8 mouse cellular contexts compared by ENCODE assay signal in genomic region chr16:55967221-55967620, GRCm38 (mm10). TPM values are rescaled to one million over a fixed set of nuclear protein-coding genes. Genes with fewer than 3 reads are reported as not detected.
A peak's percentile ranks its signal among the peaks of the same experiment; 100 is the strongest.
DNase-seq lines count a peak whose midpoint lies in the region; ATAC-seq and TF ChIP-seq lines count a peak whose summit lies in the region.

No protein-coding gene starts in this region.

- H3K4me3 ChIP-seq in heart, embryonic 12.5 days: peak overlapping the region; percentile 74
- H3K4me3 ChIP-seq in ES-E14 (ENCODE audit: insufficient read depth in 1 of 2, low read depth in 1 of 2, low read length in 2 of 2, poor library complexity in 1 of 2, severe bottlenecking in 1 of 2) (peak overlapping the region; percentile 96 to 99), macrophage (ENCODE audit: inconsistent target) (peak overlapping the region; percentile 87)
- H3K4me3 ChIP-seq in heart, postnatal 0 days (ENCODE audit: low read depth, low read length): peak overlapping the region; percentile 94

- peak overlapping the region; percentile 97 for H3K4me2 ChIP-seq in heart, embryonic 12.5 days
- peak overlapping the region; percentile 72 for H3K4me2 ChIP-seq in heart, postnatal 0 days (ENCODE audit: low read depth, low read length)

- H3K36me3 ChIP-seq in heart, embryonic 12.5 days: peaks cover 41% of the 10 kb centered on the region
- H3K36me3 ChIP-seq in ES-E14 (ENCODE audit: control insufficient read depth, insufficient read depth, low read length, poor library complexity, severe bottlenecking) (peaks cover 39% of the 10 kb centered on the region), macrophage (ENCODE audit: inconsistent target) (peaks cover 34% of the 10 kb centered on the region; the same call in 1 of the 2 replicates)
- H3K36me3 ChIP-seq in heart, postnatal 0 days (replicated peaks; ENCODE audit: control insufficient read depth, insufficient read depth, low read length): peaks cover 39% of the 10 kb centered on the region

- 40% methylated on average over 1 of the region's 1 CpGs for WGBS in heart, embryonic 12.5 days
- WGBS in heart, postnatal 0 days: 19% methylated on average over 1 of the region's 1 CpGs
- 40% methylated on average over 1 of the region's 1 CpGs for WGBS in macrophage (ENCODE audit: missing documents)

- in situ Hi-C loops in ES-E14 (cut with MboI; ENCODE audit: low sequenced_read_pairs in 2 of 2, unreplicated experiment in 2 of 2): no loop called here

- H3K79me2 ChIP-seq in macrophage (ENCODE audit: inconsistent target): peaks cover 48% of the 10 kb centered on the region

- no peak for DNase-seq in heart, postnatal 4 days
- DNase-seq in ES-E14 (ENCODE audit: low read depth, low spot score): no peak
- DNase-seq in heart, postnatal 0 days (ENCODE audit: low spot score): no peak
- DNase-seq in adrenal gland, adult (ENCODE audit: inconsistent age in 2 of 2, low spot score in 1 of 2): no peak
- DNase-seq in gastrocnemius, postnatal 25 days: no peak
- DNase-seq in cerebellum, adult 9-10 months: no peak

- peaks cover 7% of the 10 kb centered on the region for H3K4me1 ChIP-seq in heart, embryonic 12.5 days (replicated peaks)
- H3K4me1 ChIP-seq in ES-E14 (ENCODE audit: control insufficient read depth in 2 of 2, insufficient read depth in 2 of 2, low read length in 2 of 2, poor library complexity in 1 of 2): peaks cover 0 to 2% of the 10 kb centered on the region in 2 experiments; a peak in 1 of 4 replicates
- H3K4me1 ChIP-seq in heart, postnatal 0 days (ENCODE audit: control insufficient read depth, insufficient read depth): peaks cover 3% of the 10 kb centered on the region; the same call in 1 of the 2 replicates

- H3K27me3 ChIP-seq in heart, embryonic 12.5 days (replicated peaks): no peaks in the 10 kb centered on the region
- no peaks in the 10 kb centered on the region for H3K27me3 ChIP-seq in heart, postnatal 0 days (ENCODE audit: control insufficient read depth, insufficient read depth, low read length)

- no peaks in the 10 kb centered on the region for H3K9me3 ChIP-seq in heart, embryonic 12.5 days (replicated peaks)
- no peaks in the 10 kb centered on the region for H3K9me3 ChIP-seq in ES-E14 (ENCODE audit: control insufficient read depth, insufficient read depth, low read depth, low read length)
- no peaks in the 10 kb centered on the region for H3K9me3 ChIP-seq in heart, postnatal 0 days (replicated peaks; ENCODE audit: control insufficient read depth, low read length)

- TF ChIP-seq CTCF in heart, postnatal 0 days (IDR thresholded peaks at IDR 0.05; ENCODE audit: low read depth): no peak

- peak overlapping the region; percentile 88 for H3K9ac ChIP-seq in heart, embryonic 12.5 days
- H3K9ac ChIP-seq in ES-E14 (ENCODE audit: insufficient read depth, low read depth, low read length, poor library complexity, severe bottlenecking): peak overlapping the region; percentile 100
- peak overlapping the region; percentile 97 for H3K9ac ChIP-seq in heart, postnatal 0 days (replicated peaks; ENCODE audit: low read depth, low read length)

- peak overlapping the region; percentile 12; the same call in 1 of the 2 replicates for H3K27ac ChIP-seq in heart, embryonic 12.5 days (ENCODE audit: poor library complexity, severe bottlenecking)
- H3K27ac ChIP-seq in ES-E14 (ENCODE audit: insufficient read depth, low read depth, low read length, poor library complexity, severe bottlenecking): no peak overlapping the region; the same call in 1 of the 2 replicates
- peak overlapping the region; percentile 96 for H3K27ac ChIP-seq in heart, postnatal 0 days (ENCODE audit: low read depth)
- peak overlapping the region; percentile 51 for H3K27ac ChIP-seq in macrophage

- TF ChIP-seq EP300 in heart, postnatal 0 days (IDR thresholded peaks at IDR 0.05; ENCODE audit: low read depth): no peak

- ATAC-seq in heart, embryonic 12.5 days (ENCODE audit: insufficient number of reproducible peaks, low FRiP score): no peak
- ATAC-seq in heart, postnatal 0 days (ENCODE audit: insufficient read depth, low read depth): no peak

TF ChIP-seq in ES-E14, 5 proteins besides CTCF, POLR2A, EP300 and RAD21:
- TF ChIP-seq ZC3H11A (IDR thresholded peaks at IDR 0.05; ENCODE audit: borderline replicate concordance, low read depth, low read length) (no peak), CHD2 (IDR thresholded peaks at IDR 0.05; ENCODE audit: low read depth, low read length) (no peak), ZNF384 (IDR thresholded peaks at IDR 0.05; ENCODE audit: low read depth, low read length) (no peak), MAFK (IDR thresholded peaks at IDR 0.05; ENCODE audit: insufficient read depth, low read depth, low read length) (no peak), HCFC1 (IDR thresholded peaks at IDR 0.05; ENCODE audit: borderline replicate concordance, insufficient read depth, low read length) (no peak)

RNA-seq across cellular contexts. Expression of gene Rpl24, which starts 1.1 kb away (rescaled TPM):
- 613 and 621 TPM in 2 replicates for polyA plus RNA-seq in heart, embryonic 12.5 days (2016; fragmentation: Nextera tagmentation; extraction: Ambion mirVana)
- 100 to 1,000 TPM; 714 to 743 TPM for total RNA-seq in heart, postnatal 4 days (2021)
- total RNA-seq in ES-E14 (2012; rRNA removed): 1,393 and 1,577 TPM in 2 replicates
- 467 and 488 TPM in 2 replicates for total RNA-seq in heart, postnatal 0 days (2014; rRNA removed; ENCODE audit: low replicate concordance)
- polyA plus RNA-seq in heart, postnatal 0 days (2015; fragmentation: Nextera tagmentation; extraction: Ambion mirVana): 617 and 635 TPM in 2 replicates
- total RNA-seq in macrophage (2018; cell fraction: chromatin; rRNA removed): 100 to 1,000 TPM in 3 of 26 experiments, 10 to 100 TPM in 23; 22.3 to 159 (median 51.0) TPM
- 100 to 1,000 TPM; 394 to 810 (median 509) TPM for total RNA-seq in macrophage (2018; cell fraction: cytosol; rRNA removed)
- 100 to 1,000 TPM in 13 of 26 experiments, 10 to 100 TPM in 13; 63.1 to 140 (median 101) TPM for total RNA-seq in macrophage (2018; cell fraction: nucleus; rRNA removed)
- 608 to 832 TPM (median 816 TPM) in 3 replicates for polyA plus RNA-seq in macrophage (2018)
- total RNA-seq in gastrocnemius, postnatal 25 days (2021): 100 to 1,000 TPM; 523 to 572 TPM

RNA-seq across cellular contexts. Expression of gene Zbtb11, which starts 6.5 kb away (rescaled TPM):
- 14.2 and 17.3 TPM in 2 replicates for polyA plus RNA-seq in heart, embryonic 12.5 days (2016; fragmentation: Nextera tagmentation; extraction: Ambion mirVana)
- total RNA-seq in heart, postnatal 4 days (2021): 10 to 100 TPM in 1 of 2 experiments, 1 to 10 TPM in 1; 8.8 to 10.4 TPM
- 23.3 and 24.3 TPM in 2 replicates for total RNA-seq in ES-E14 (2012; rRNA removed)
- 4.6 and 14.5 TPM in 2 replicates for total RNA-seq in heart, postnatal 0 days (2014; rRNA removed; ENCODE audit: low replicate concordance)
- polyA plus RNA-seq in heart, postnatal 0 days (2015; fragmentation: Nextera tagmentation; extraction: Ambion mirVana): 6.7 and 7.6 TPM in 2 replicates
- 100 to 1,000 TPM in 1 of 26 experiments, 10 to 100 TPM in 25; 38.9 to 110 (median 62.3) TPM for total RNA-seq in macrophage (2018; cell fraction: chromatin; rRNA removed)
- 10 to 100 TPM in 8 of 26 experiments, 1 to 10 TPM in 18; 6.6 to 11.4 (median 9.4) TPM for total RNA-seq in macrophage (2018; cell fraction: cytosol; rRNA removed)
- 10 to 100 TPM; 24.9 to 53.9 (median 39.3) TPM for total RNA-seq in macrophage (2018; cell fraction: nucleus; rRNA removed)
- polyA plus RNA-seq in macrophage (2018): 5.5 to 8.8 TPM (median 7.3 TPM) in 3 replicates
- total RNA-seq in gastrocnemius, postnatal 25 days (2021): 1 to 10 TPM; 9.3 to 9.6 TPM

RNA-seq across cellular contexts. Expression of gene Cep97, which starts 32.6 kb away (rescaled TPM):
- polyA plus RNA-seq in heart, embryonic 12.5 days (2016; fragmentation: Nextera tagmentation; extraction: Ambion mirVana): 9.8 and 9.9 TPM in 2 replicates
- total RNA-seq in heart, postnatal 4 days (2021): 1 to 10 TPM; 4.7 to 6.3 TPM
- total RNA-seq in ES-E14 (2012; rRNA removed): 12.5 and 14.9 TPM in 2 replicates
- total RNA-seq in heart, postnatal 0 days (2014; rRNA removed; ENCODE audit: low replicate concordance): 5.0 TPM in 2 replicates
- polyA plus RNA-seq in heart, postnatal 0 days (2015; fragmentation: Nextera tagmentation; extraction: Ambion mirVana): 3.1 and 4.9 TPM in 2 replicates
- total RNA-seq in macrophage (2018; cell fraction: chromatin; rRNA removed): 10 to 100 TPM in 3 of 26 experiments, 1 to 10 TPM in 19, under 1 TPM in 3, not detected in 1; 0.62 to 14.0 (median 5.3) TPM
- 1 to 10 TPM in 19 of 26 experiments, under 1 TPM in 7; 0.38 to 3.1 (median 1.3) TPM for total RNA-seq in macrophage (2018; cell fraction: cytosol; rRNA removed)
- 1 to 10 TPM in 21 of 26 experiments, under 1 TPM in 5; 0.21 to 8.3 (median 2.8) TPM for total RNA-seq in macrophage (2018; cell fraction: nucleus; rRNA removed)
- polyA plus RNA-seq in macrophage (2018): 1.2 to 2.2 TPM (median 1.5 TPM) in 3 replicates
- total RNA-seq in gastrocnemius, postnatal 25 days (2021): 1 to 10 TPM; 4.1 to 5.7 TPM
